Mouse (Mus musculus) hindbrain, embryonic 16.5 days (tissue): ENCODE results near the gene Tigd3. TPM values are rescaled to one million over a fixed set of nuclear protein-coding genes. Genes with fewer than 3 reads are reported as not detected.

ENCODE experiments used
- ATAC-seq: fragments of 200-750 bp; cut with Nextera tagmentation; 2 replicates; pipeline ENCODE4 v1.8.0; 2017; ENCODE audit warnings: moderate TSS enrichment, moderate library complexity
- H3K27ac ChIP-seq: fragments of 300-500 bp; sonication (generic); 2 replicates; pipeline ENCODE4 v1.5.1; 2014; ENCODE audit warnings: low read depth, mild to moderate bottlenecking, control low read depth, low read length, moderate library complexity
- H3K27me3 ChIP-seq: fragments of 300-500 bp; sonication (generic); replicated peaks from 2 replicates; pipeline ENCODE4 v1.6.1; 2014; ENCODE audit warnings: low read length; ENCODE audit not compliant: control insufficient read depth, insufficient read depth
- H3K36me3 ChIP-seq: fragments of 300-500 bp; sonication (generic); 2 replicates; pipeline ENCODE4 v1.6.1; 2014; ENCODE audit warnings: mild to moderate bottlenecking, low read length, moderate library complexity, mixed read lengths; ENCODE audit not compliant: control insufficient read depth, insufficient read depth
- H3K4me1 ChIP-seq: fragments of 300-500 bp; sonication (generic); 2 replicates; pipeline ENCODE4 v1.6.1; 2014; ENCODE audit warnings: low read depth, low read length; ENCODE audit not compliant: control insufficient read depth, insufficient read depth
- H3K4me2 ChIP-seq: fragments of 300-500 bp; sonication (generic); 2 replicates; pipeline ENCODE4 v1.6.1; 2014; ENCODE audit warnings: mild to moderate bottlenecking, low read length, control low read depth, moderate library complexity
- H3K4me3 ChIP-seq: fragments of 300-500 bp; sonication (generic); 2 replicates; pipeline ENCODE4 v1.5.1; 2014; ENCODE audit warnings: mild to moderate bottlenecking, low read length, control low read depth, moderate library complexity
- H3K9ac ChIP-seq: fragments of 300-500 bp; sonication (generic); 2 replicates; pipeline ENCODE4 v1.6.1; 2014; ENCODE audit warnings: low read depth, mild to moderate bottlenecking, control low read depth, low read length, moderate library complexity
- H3K9me3 ChIP-seq: fragments of 300-500 bp; sonication (generic); 2 replicates; pipeline ENCODE4 v1.6.1; 2014; ENCODE audit warnings: mild to moderate bottlenecking, low read length, moderate library complexity; ENCODE audit not compliant: control insufficient read depth
- WGBS: fragments of 180-500 bp; shearing (Covaris S2); extraction: QIAGEN DNeasy Blood & Tissue Kit; methylation state at CpG from one replicate; pipeline ENCODE4 v1.1.7; 2014; 5-methylcytosine and 5-hydroxymethylcytosine counted together
- polyA plus RNA-seq: library from polyadenylated mRNA; unstranded; fragments of >200 nt; fragmentation: Nextera tagmentation; extraction: Ambion mirVana; gene quantifications from 2 replicates; pipeline ENCODE4 v1.2.1, GENCODE M21; 2015

Tigd3 gene
- polyA plus RNA-seq, 1 experiment from 2014 or later: 10.0 TPM

DNA sequence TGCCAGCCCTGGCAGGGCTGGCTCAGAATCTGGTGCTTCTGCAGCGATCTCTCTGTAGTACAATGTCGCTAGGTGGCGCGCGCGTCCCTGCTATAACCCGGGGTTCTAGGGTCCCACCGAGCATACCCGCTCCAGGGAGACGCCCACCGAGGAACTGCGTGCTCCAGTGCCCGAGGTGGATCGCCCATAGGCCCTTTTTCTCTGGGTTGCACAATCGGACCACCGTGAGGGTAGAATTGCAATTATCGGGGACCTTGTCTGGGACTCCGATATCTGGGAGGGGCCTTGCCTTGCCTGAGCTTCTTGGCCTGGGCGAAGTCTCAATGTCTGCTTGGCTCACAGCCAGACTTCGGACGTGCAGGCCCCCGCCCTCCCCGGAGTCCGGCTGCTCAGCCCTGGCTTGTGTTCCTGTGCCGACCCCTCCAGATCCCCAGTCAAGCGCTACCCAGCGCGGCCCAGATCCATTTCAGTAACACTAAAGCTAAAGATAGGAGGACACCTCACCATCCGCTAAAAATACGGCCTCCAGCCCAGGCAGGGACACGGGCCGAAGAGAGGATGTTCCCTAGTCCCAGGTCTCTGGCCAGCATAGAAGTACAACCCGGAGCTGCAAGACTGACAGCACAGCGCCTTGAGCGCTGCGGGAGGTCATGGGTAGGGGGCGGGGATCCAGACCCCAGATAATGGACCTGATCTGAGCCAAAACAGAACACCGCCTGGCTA is 30.2 kb upstream of the Tigd3 start:
- peak; percentile 84 for ATAC-seq
- Histone ChIP-seq H3K4me1 (peaks cover 23% of the 10 kb centered on the region), H3K4me2 (peak overlapping the region; percentile 68), H3K36me3 (no peaks in the 10 kb centered on the region), H3K27ac (peak overlapping the region; percentile 83), H3K4me3 (peak overlapping the region; percentile 62), H3K27me3 (no peaks in the 10 kb centered on the region), H3K9ac (peak overlapping the region; percentile 73), H3K9me3 (no peaks in the 10 kb centered on the region)
- WGBS: under 1% methylated on average over 38 of the region's 38 CpGs

GRCm38 (mm10) chr19:5922963-5923362 is 29.0 kb upstream of the Tigd3 start:
- 0 out of 2 replicates have a peak overlapping the region, but pooled peaks have one; percentile 7 for H3K4me3 ChIP-seq
- no peak for ATAC-seq
- no peaks in the 10 kb centered on the region for H3K27me3 ChIP-seq
- peak overlapping the region; percentile 21; the same call in 1 of the 2 replicates for H3K4me2 ChIP-seq
- H3K36me3 ChIP-seq: peaks cover 5% of the 10 kb centered on the region; the same call in 1 of the 2 replicates
- H3K9ac ChIP-seq: no peak overlapping the region
- 97% methylated on average over 3 of the region's 3 CpGs for WGBS
- H3K9me3 ChIP-seq: no peaks in the 10 kb centered on the region
- peaks cover 23% of the 10 kb centered on the region for H3K4me1 ChIP-seq
- H3K27ac ChIP-seq: no peak overlapping the region

DNA sequence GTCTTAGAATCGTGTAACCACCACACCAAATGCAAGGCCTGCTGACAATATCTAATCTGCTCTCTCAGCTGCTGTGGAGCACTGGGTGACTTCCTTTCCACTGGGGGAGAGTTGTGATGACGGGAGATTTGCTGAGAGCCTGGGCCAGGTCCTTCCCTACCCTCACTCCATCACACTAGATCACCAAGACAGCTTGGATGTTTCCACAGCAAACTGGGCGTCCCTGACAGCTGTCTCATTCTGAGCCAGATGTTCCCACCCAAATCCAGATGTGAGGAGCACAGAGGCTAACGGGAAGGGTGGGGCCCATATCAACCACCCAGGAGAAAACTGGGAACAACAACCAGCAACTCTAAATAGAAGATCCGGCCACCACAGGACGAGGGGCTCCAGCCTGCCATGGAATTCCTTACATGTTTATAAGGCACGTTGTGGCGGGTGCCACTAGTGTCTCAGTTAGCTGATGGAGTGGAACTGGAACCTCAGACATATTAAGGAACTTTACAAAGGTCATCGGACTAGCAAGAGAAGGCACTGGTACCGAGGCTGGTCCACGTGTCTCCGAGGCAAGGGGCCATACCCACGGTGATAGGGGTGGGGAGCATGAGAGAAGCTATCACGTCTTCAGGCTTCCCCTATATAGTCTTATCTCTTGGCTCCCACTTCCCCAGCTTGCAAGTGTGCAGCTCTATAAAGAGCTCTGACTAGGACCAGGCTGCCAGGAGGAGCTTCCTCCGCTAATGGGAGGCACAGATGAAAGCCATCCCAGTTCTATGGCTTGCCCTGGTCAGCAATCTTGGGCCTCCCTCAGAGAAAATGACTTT is 28.4 kb upstream of the Tigd3 start:
- H3K27me3 ChIP-seq: no peaks in the 10 kb centered on the region
- 0 out of 2 replicates have a peak overlapping the region, but pooled peaks have one; percentile 7 for H3K4me3 ChIP-seq
- peaks cover 23% of the 10 kb centered on the region for H3K4me1 ChIP-seq
- H3K27ac ChIP-seq: no peak overlapping the region
- H3K9me3 ChIP-seq: no peaks in the 10 kb centered on the region
- H3K36me3 ChIP-seq: peaks cover 11% of the 10 kb centered on the region; the same call in 1 of the 2 replicates
- peak overlapping the region; percentile 21 for H3K4me2 ChIP-seq
- 77% methylated on average over 15 of the region's 15 CpGs for WGBS
- H3K9ac ChIP-seq: no peak overlapping the region
- ATAC-seq: no peak

- peak overlapping the region; percentile 16 for H3K4me2 ChIP-seq
- 25% methylated on average over 9 of the region's 9 CpGs for WGBS
- peaks cover 23% of the 10 kb centered on the region for H3K4me1 ChIP-seq
- H3K36me3 ChIP-seq: peaks cover 14% of the 10 kb centered on the region; the same call in 1 of the 2 replicates
- no peak overlapping the region for H3K4me3 ChIP-seq
- peak overlapping the region; percentile 44 for H3K9ac ChIP-seq
- H3K9me3 ChIP-seq: no peaks in the 10 kb centered on the region
- H3K27me3 ChIP-seq: no peaks in the 10 kb centered on the region
- ATAC-seq: no peak
- no peak overlapping the region for H3K27ac ChIP-seq
Measured at GRCm38 (mm10) chr19:5921715-5922114, 27.8 kb upstream of the Tigd3 start.

DNA sequence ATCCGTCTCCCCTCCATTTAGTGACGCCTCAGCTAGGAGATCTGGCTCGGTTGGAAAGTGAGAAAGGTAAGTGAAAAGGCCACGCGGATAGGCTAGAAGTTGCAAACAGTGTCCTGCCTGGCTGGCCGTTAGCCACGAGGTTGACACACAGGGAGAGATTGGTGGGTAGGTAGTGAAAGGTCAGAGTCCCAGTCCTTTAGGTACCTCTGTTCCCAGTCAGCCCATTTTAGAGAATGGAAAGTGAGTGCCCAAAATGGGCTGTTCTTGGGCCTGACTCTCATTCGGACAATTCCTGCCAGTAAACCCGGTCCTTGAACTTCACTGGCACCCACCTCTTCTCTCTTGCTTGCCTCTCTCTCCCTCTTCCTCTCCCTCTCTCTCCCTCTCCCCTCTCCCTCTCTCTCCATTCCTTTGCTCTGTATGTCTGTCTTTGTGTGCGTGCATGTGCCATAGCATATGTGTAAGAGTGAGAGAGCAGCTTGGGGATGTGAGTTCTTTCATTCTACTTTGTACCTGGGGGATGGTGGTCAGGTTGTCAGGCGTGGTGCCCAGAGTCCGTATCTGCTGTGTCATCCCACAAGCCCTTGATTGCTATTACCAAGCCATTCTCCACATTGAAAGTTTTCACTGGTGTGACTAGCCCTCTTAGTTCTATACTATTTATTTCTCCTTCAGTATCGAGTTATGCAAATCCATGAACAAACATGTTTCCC is 19.2 kb upstream of the Tigd3 start, which contains the start of gene Dpf2:
Gene Dpf2 (minus strand): TSS at position 4 of the 713 bp plus-strand sequence.
- H3K9ac ChIP-seq: peak within 1 kb of the TSS; percentile 81
- H3K36me3 ChIP-seq: peaks cover 13% of the 10 kb centered on the region
- H3K4me1 ChIP-seq: peaks cover 30% of the 10 kb centered on the region
- 23% methylated on average over 13 of the region's 13 CpGs for WGBS
- H3K9me3 ChIP-seq: no peaks in the 10 kb centered on the region
- no peaks in the 10 kb centered on the region for H3K27me3 ChIP-seq
- peak within 1 kb of the TSS; percentile 87 for H3K4me2 ChIP-seq
- peak; percentile 6; the same call in 1 of the 2 replicates for ATAC-seq
- peak within 1 kb of the TSS; percentile 71 for H3K4me3 ChIP-seq
- peak within 1 kb of the TSS; percentile 84 for H3K27ac ChIP-seq

GRCm38 (mm10) chr19:5912103-5913006 is 18.4 kb upstream of the Tigd3 start:
- Histone ChIP-seq H3K9ac (peak overlapping the region; percentile 81), H3K27me3 (no peaks in the 10 kb centered on the region), H3K9me3 (no peaks in the 10 kb centered on the region), H3K36me3 (peaks cover 6% of the 10 kb centered on the region), H3K4me2 (peak overlapping the region; percentile 87), H3K4me3 (peak overlapping the region; percentile 71), H3K4me1 (peaks cover 30% of the 10 kb centered on the region), H3K27ac (peak overlapping the region; percentile 84)
- WGBS: 0% methylated on average over 51 of the region's 59 CpGs
- ATAC-seq: peak; percentile 94

GRCm38 (mm10) chr19:5911430-5912102 is 17.6 kb upstream of the Tigd3 start:
- H3K36me3 ChIP-seq: peaks cover 2% of the 10 kb centered on the region; the same call in 1 of the 2 replicates
- peak overlapping the region; percentile 87 for H3K4me2 ChIP-seq
- WGBS: 8% methylated on average over 14 of the region's 14 CpGs
- H3K27me3 ChIP-seq: no peaks in the 10 kb centered on the region
- ATAC-seq: no peak
- H3K9me3 ChIP-seq: no peaks in the 10 kb centered on the region
- peak overlapping the region; percentile 84 for H3K27ac ChIP-seq
- peaks cover 30% of the 10 kb centered on the region for H3K4me1 ChIP-seq
- peak overlapping the region; percentile 71 for H3K4me3 ChIP-seq
- peak overlapping the region; percentile 81 for H3K9ac ChIP-seq
